Mouse (Mus musculus) adrenal gland (tissue): ENCODE measurements around the gene Kalrn.

Experiments used
- intact Hi-C: fragments of 180-260 bp; cut with DNase I; formaldehyde crosslinking; loops from one replicate; pipeline ENCODE4 v1.15.1; 2025

Kalrn gene

GRCm38 (mm10) chr16:33947664-33948571 is 625.4 kb downstream of the Kalrn start:
- intact Hi-C loops, result loop anchor here (5.0 kb wide), 1 partner anchor 41 kb away; no protein-coding TSS in a partner anchor

GRCm38 (mm10) chr16:33946021-33946420 is 627.3 kb downstream of the Kalrn start:
- intact Hi-C loops, result loop anchor here (5.0 kb wide), 1 partner anchor 39 kb away; no protein-coding TSS in a partner anchor

GRCm38 (mm10) chr16:33944772-33945171 is 628.6 kb downstream of the Kalrn start:
- intact Hi-C loops, result loop anchor here (5.0 kb wide), 1 partner anchor 37 kb away; no protein-coding TSS in a partner anchor

- intact Hi-C loops, result no loop called here
Measured at GRCm38 (mm10) chr16:33944126-33944525, 629.2 kb downstream of the Kalrn start.

- intact Hi-C loops, result no loop called here
Measured at GRCm38 (mm10) chr16:33943388-33943787, 629.9 kb downstream of the Kalrn start.

- intact Hi-C loops, result no loop called here
Measured at GRCm38 (mm10) chr16:33942341-33942740, 631.0 kb downstream of the Kalrn start.

GRCm38 (mm10) chr16:33941271-33941781 is 632.0 kb downstream of the Kalrn start:
- intact Hi-C loops, result no loop called here

- intact Hi-C loops, result no loop called here
Measured at GRCm38 (mm10) chr16:33940095-33940494, 633.2 kb downstream of the Kalrn start.

- intact Hi-C loops, result no loop called here
Measured at GRCm38 (mm10) chr16:33939636-33940035, 633.7 kb downstream of the Kalrn start.

GRCm38 (mm10) chr16:33939133-33939531 is 634.2 kb downstream of the Kalrn start:
- intact Hi-C loops, result no loop called here

GRCm38 (mm10) chr16:33938311-33939132 is 634.8 kb downstream of the Kalrn start:
- intact Hi-C loops, result no loop called here

- intact Hi-C loops, result no loop called here
Measured at GRCm38 (mm10) chr16:33937567-33937966, 635.8 kb downstream of the Kalrn start.

- intact Hi-C loops, result no loop called here
Measured at GRCm38 (mm10) chr16:33936885-33937284, 636.4 kb downstream of the Kalrn start.

GRCm38 (mm10) chr16:33935407-33935785 is 637.9 kb downstream of the Kalrn start:
- intact Hi-C loops, result no loop called here

GRCm38 (mm10) chr16:33934701-33935406 is 638.5 kb downstream of the Kalrn start:
- intact Hi-C loops, result no loop called here

GRCm38 (mm10) chr16:33933411-33933810 is 639.9 kb downstream of the Kalrn start:
- intact Hi-C loops, result no loop called here

- intact Hi-C loops, result no loop called here
Measured at GRCm38 (mm10) chr16:33932126-33932525, 641.2 kb downstream of the Kalrn start.

GRCm38 (mm10) chr16:33931682-33932081 is 641.6 kb downstream of the Kalrn start:
- intact Hi-C loops, result no loop called here

- intact Hi-C loops, result no loop called here
Measured at GRCm38 (mm10) chr16:33930785-33931184, 642.5 kb downstream of the Kalrn start.

- intact Hi-C loops, result no loop called here
Measured at GRCm38 (mm10) chr16:33928788-33929462, 644.4 kb downstream of the Kalrn start.
